Mouse (Mus musculus) colon, adult 2 months (tissue): ENCODE results near the gene Clec9a. TPM values are rescaled to one million over a fixed set of nuclear protein-coding genes. Genes with fewer than 3 reads are reported as not detected.

Experiments used
- polyA plus RNA-seq: library from polyadenylated mRNA; depleted of rRNA; stranded (reverse); fragments of >200 nt; gene quantifications from 2 replicates; pipeline ENCODE4 v1.2.3, GENCODE M21; 2012; rRNA removed

The Clec9a gene
- polyA plus RNA-seq = 0.41 and 0.50 TPM in 2 replicates

GRCm38 (mm10) chr6:129408562-129408961 is at the start of gene Clec9a:
Clec9a (plus strand) TSS chr6:129408862.

GRCm38 (mm10) chr6:129385774-129386173 is 22.9 kb upstream of the Clec9a start, which contains the start of gene Clec12b:
Clec12b (minus strand) TSS chr6:129385874.

GRCm38 (mm10) chr6:129396997-129397396 is 11.7 kb upstream of the Clec9a start, which contains the start of gene Clec1b:
Clec1b (plus strand) TSS chr6:129397297.

GRCm38 (mm10) chr6:129451411-129452039 is 42.9 kb downstream of the Clec9a start, which contains the start of gene Clec1a:
Clec1a (minus strand) TSS chr6:129452000.

Other genes with a start within 250 kb of the Clec9a start
- 33.9 and 39.2 TPM in 2 replicates for gene Clec2d, start 228.2 kb upstream of the Clec9a start, polyA plus RNA-seq
- 0.09 and 0.10 TPM in 2 replicates for gene Cd69, start 133.4 kb upstream of the Clec9a start, polyA plus RNA-seq
- not detected in 2 replicates for gene 4922502D21Rik, start 77.1 kb upstream of the Clec9a start, polyA plus RNA-seq
- 0.07 and 0.12 TPM in 2 replicates for gene Clec12a, start 66.2 kb upstream of the Clec9a start, polyA plus RNA-seq
- gene Clec12b, start 23.0 kb upstream of the Clec9a start, polyA plus RNA-seq = not detected in 2 replicates
- gene Clec1b, start 11.6 kb upstream of the Clec9a start, polyA plus RNA-seq = 0.08 TPM in 1 of 2 replicates, not detected in the other
- 0.52 and 0.74 TPM in 2 replicates for gene Clec1a, start 43.1 kb downstream of the Clec9a start, polyA plus RNA-seq
- gene Olr1, start 98.3 kb downstream of the Clec9a start, polyA plus RNA-seq = not detected in 2 replicates
- gene Tmem52b, start 103.7 kb downstream of the Clec9a start, polyA plus RNA-seq = not detected in 2 replicates
- gene Gabarapl1, start 124.3 kb downstream of the Clec9a start, polyA plus RNA-seq = 36.5 and 47.5 TPM in 2 replicates
- not detected in 2 replicates for gene Klre1, start 169.0 kb downstream of the Clec9a start, polyA plus RNA-seq
- not detected in 2 replicates for gene Klrd1, start 182.9 kb downstream of the Clec9a start, polyA plus RNA-seq
- 0.06 and 0.07 TPM in 2 replicates for gene Klrk1, start 215.0 kb downstream of the Clec9a start, polyA plus RNA-seq
- not detected in 2 replicates for gene Klrc3, start 234.5 kb downstream of the Clec9a start, polyA plus RNA-seq